Mouse (Mus musculus) cortical plate, adult 2 months (tissue): ENCODE results near the gene Dusp13. TPM values are rescaled to one million over a fixed set of nuclear protein-coding genes. Genes with fewer than 3 reads are reported as not detected.

Source experiments
- H3K27ac ChIP-seq: fragments of 200-500 bp; 2 replicates; pipeline ENCODE4 v1.5.1; 2012; ENCODE audit warnings: low read length, control low read depth, inconsistent platforms; ENCODE audit not compliant: insufficient read depth
- H3K4me1 ChIP-seq: fragments of 200-500 bp; 2 replicates; pipeline ENCODE4 v1.6.1; 2011; ENCODE audit warnings: low read length; ENCODE audit not compliant: control insufficient read depth, insufficient read depth
- H3K4me3 ChIP-seq: fragments of 200-500 bp; 2 replicates; pipeline ENCODE4 v1.5.1; 2011; ENCODE audit warnings: mild to moderate bottlenecking, low read length, control low read depth; ENCODE audit not compliant: insufficient read depth
- CTCF ChIP-seq: fragments of 200-500 bp; IDR thresholded peaks from 2 replicates; pipeline ENCODE4 v1.5.1; 2011; ENCODE audit warnings: mild to moderate bottlenecking, control low read depth, low read length; ENCODE audit not compliant: insufficient read depth; ENCODE audit errors: extremely low read depth
- POLR2A ChIP-seq: fragments of 200-500 bp; IDR thresholded peaks from 2 replicates; pipeline ENCODE4 v1.6.1; 2011; ENCODE audit warnings: mild to moderate bottlenecking, low read length, control low read depth; ENCODE audit not compliant: insufficient read depth; ENCODE audit errors: extremely low read depth
- polyA plus RNA-seq: library from polyadenylated mRNA; depleted of rRNA; stranded (reverse); fragments of >200 nt; gene quantifications from 2 replicates; pipeline ENCODE4 v1.2.3, GENCODE M21; 2012; rRNA removed

The Dusp13 gene
- polyA plus RNA-seq, 1 experiment = 1.9 TPM

GRCm38 (mm10) chr14:21685411-21686146, 65.4 kb downstream of the Dusp13 start:
- TF ChIP-seq CTCF (no peak), POLR2A (no peak)
- no peak overlapping the region for H3K4me3 ChIP-seq

GRCm38 (mm10) chr14:21683834-21684233, 67.1 kb downstream of the Dusp13 start:
- no peak for TF ChIP-seq POLR2A
- Histone ChIP-seq H3K27ac (no peak overlapping the region), H3K4me1 (no peaks in the 10 kb centered on the region; the same call in 1 of the 2 replicates)

More at GRCm38 (mm10) chr14:21685411-21686146, 65.4 kb downstream of the Dusp13 start:
- H3K4me1 ChIP-seq = no peaks in the 10 kb centered on the region; the same call in 1 of the 2 replicates
- no peak overlapping the region for H3K27ac ChIP-seq

More at GRCm38 (mm10) chr14:21683834-21684233, 67.1 kb downstream of the Dusp13 start:
- no peak overlapping the region for H3K4me3 ChIP-seq

Other genes with a start within 250 kb of the Dusp13 start
- 0.08 and 0.17 TPM in 2 replicates for gene Dupd1, start 36.6 kb downstream of the Dusp13 start, polyA plus RNA-seq
- gene Samd8, start 650 bp downstream of the Dusp13 start, polyA plus RNA-seq = 32.8 and 36.1 TPM in 2 replicates
- 179 and 183 TPM in 2 replicates for gene Vdac2, start 74.1 kb upstream of the Dusp13 start, polyA plus RNA-seq
- 30.2 and 31.6 TPM in 2 replicates for gene Comtd1, start 97.8 kb upstream of the Dusp13 start, polyA plus RNA-seq
- 1.4 and 1.9 TPM in 2 replicates for gene Zfp503, start 238.4 kb upstream of the Dusp13 start, polyA plus RNA-seq